Mouse (Mus musculus): ENCODE measurements around the gene Dbt. TPM values are rescaled to one million over a fixed set of nuclear protein-coding genes. Genes with fewer than 3 reads are reported as not detected.

The Dbt gene
- polyA plus RNA-seq, 2 experiments = 5.8 to 10.0 TPM

DNA sequence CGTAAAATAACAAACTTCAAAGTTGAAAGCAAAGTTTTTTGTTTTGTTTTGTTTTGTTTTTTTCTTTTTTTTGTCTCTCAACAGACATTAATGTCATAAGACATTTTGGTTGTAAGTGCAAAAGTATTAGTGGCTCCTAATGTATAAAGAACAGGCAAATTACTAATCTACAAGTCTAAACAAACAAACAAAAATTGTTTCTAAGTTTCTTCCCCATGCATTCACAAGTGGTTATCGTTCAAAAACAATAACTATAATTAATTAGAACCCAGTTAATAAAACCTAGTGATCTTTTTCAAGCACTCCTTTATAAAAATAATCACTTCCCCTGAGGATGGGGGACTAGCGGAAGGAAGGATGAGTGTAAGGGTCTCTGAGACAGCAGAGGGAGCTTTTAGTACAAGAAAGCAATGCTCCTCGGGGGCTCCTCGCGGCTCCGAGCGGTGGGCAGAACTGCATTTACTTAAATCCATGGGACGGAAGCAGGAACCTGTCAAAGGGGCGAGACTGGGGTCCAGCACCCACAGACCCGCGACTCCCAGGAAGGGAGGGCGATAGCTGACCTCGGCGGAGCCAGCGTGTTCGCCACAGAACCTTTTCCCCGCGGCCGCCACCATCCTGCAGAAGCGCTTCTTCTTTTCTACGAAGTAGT lies 81.3 kb downstream of the Dbt start:
- TF ChIP-seq CTCF (IDR thresholded peaks at IDR 0.05; ENCODE audit: low read depth) (no peak), EP300 (IDR thresholded peaks at IDR 0.05; ENCODE audit: low read depth) (no peak)
- no peak for DNase-seq (ENCODE audit: low read depth in 3 of 3, low spot score in 3 of 3)
- H3K4me2 ChIP-seq (ENCODE audit: low read depth) = peak overlapping the region; percentile 82
- H3K4me3 ChIP-seq (ENCODE audit: insufficient read depth in 1 of 2, low read depth in 2 of 2, low read length in 2 of 2) = peak overlapping the region; percentile 88 to 98
- peak overlapping the region; percentile 94 for H3K9ac ChIP-seq (replicated peaks)
- H3K27ac ChIP-seq = peak overlapping the region; percentile 58
- H3K36me3 ChIP-seq (replicated peaks; ENCODE audit: control insufficient read depth, insufficient read depth, low read depth) = peaks cover 14% of the 10 kb centered on the region
- WGBS (ENCODE audit: insufficient replicate concordance) = 2% methylated on average over 22 of the region's 22 CpGs
- H3K4me1 ChIP-seq (replicated peaks; ENCODE audit: control insufficient read depth in 2 of 2, insufficient read depth in 2 of 2, low read length in 1 of 2) = peaks cover 2 to 5% of the 10 kb centered on the region in 2 experiments; a peak in 3 of 4 replicates
- no peaks in the 10 kb centered on the region for H3K9me3 ChIP-seq (ENCODE audit: control insufficient read depth, low read length)
- peak; percentile 55 for ATAC-seq (ENCODE audit: insufficient read depth)
- no peaks in the 10 kb centered on the region for H3K27me3 ChIP-seq (ENCODE audit: control insufficient read depth, insufficient read depth, low read length)

GRCm38 (mm10) chr3:116594728-116595602 lies 82.1 kb downstream of the Dbt start, which contains the start of gene Sass6:
Gene Sass6, plus strand, starts transcription at chr3:116594982.
- Histone ChIP-seq H3K4me3 (ENCODE audit: insufficient read depth in 1 of 2, low read depth in 2 of 2, low read length in 2 of 2) (peak within 1 kb of the TSS; percentile 88 to 98), H3K36me3 (replicated peaks; ENCODE audit: control insufficient read depth, insufficient read depth, low read depth) (peaks cover 8% of the 10 kb centered on the region; the same call in 1 of the 2 replicates), H3K27me3 (ENCODE audit: control insufficient read depth, insufficient read depth, low read length) (no peaks in the 10 kb centered on the region), H3K4me1 (replicated peaks; ENCODE audit: control insufficient read depth in 2 of 2, insufficient read depth in 2 of 2, low read length in 1 of 2) (peaks cover 2 to 5% of the 10 kb centered on the region in 2 experiments; a peak in 3 of 4 replicates), H3K27ac (peak within 1 kb of the TSS; percentile 81), H3K4me2 (ENCODE audit: low read depth) (peak within 1 kb of the TSS; percentile 82), H3K9ac (replicated peaks) (peak within 1 kb of the TSS; percentile 94), H3K9me3 (ENCODE audit: control insufficient read depth, low read length) (no peaks in the 10 kb centered on the region)
- WGBS (ENCODE audit: insufficient replicate concordance) = under 1% methylated on average over 65 of the region's 65 CpGs
- DNase-seq (ENCODE audit: low read depth in 3 of 3, low spot score in 3 of 3) = peak; percentile 93 to 95 (median 94)
- TF ChIP-seq CTCF (IDR thresholded peaks at IDR 0.05; ENCODE audit: low read depth) (no peak), EP300 (IDR thresholded peaks at IDR 0.05; ENCODE audit: low read depth) (peak; percentile 52; the same call in 1 of the 2 replicates)
- ATAC-seq (ENCODE audit: insufficient read depth) = peak; percentile 94

DNA sequence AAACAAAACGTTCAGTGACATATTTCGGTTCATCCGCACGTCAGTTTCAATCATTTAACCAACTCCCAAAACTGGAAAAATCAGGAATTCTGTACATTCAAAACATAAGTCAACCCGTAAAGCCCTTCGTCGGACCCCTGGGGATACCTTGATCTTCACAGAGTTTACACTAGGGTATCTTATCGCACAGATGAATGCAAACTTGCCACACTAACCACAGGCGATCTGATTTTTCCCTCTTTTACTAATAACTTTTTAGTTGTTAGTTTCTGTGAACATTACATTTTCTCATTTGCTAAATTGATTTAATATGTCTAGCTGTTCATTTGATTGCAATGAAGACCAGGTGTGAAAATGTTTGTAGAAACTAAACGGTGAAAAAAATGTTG lies 82.7 kb downstream of the Dbt start:
- DNase-seq (ENCODE audit: low read depth in 3 of 3, low spot score in 3 of 3) = no peak
- peak overlapping the region; percentile 81 for H3K27ac ChIP-seq
- peak overlapping the region; percentile 74 for H3K4me2 ChIP-seq (ENCODE audit: low read depth)
- H3K36me3 ChIP-seq (replicated peaks; ENCODE audit: control insufficient read depth, insufficient read depth, low read depth) = peaks cover 2% of the 10 kb centered on the region; the same call in 1 of the 2 replicates
- H3K27me3 ChIP-seq (ENCODE audit: control insufficient read depth, insufficient read depth, low read length) = no peaks in the 10 kb centered on the region
- no peak for ATAC-seq (ENCODE audit: insufficient read depth)
- peak overlapping the region; percentile 88 to 98 for H3K4me3 ChIP-seq (ENCODE audit: insufficient read depth in 1 of 2, low read depth in 2 of 2, low read length in 2 of 2)
- no peak for TF ChIP-seq CTCF (IDR thresholded peaks at IDR 0.05; ENCODE audit: low read depth)
- TF ChIP-seq EP300 (IDR thresholded peaks at IDR 0.05; ENCODE audit: low read depth) = no peak
- H3K9ac ChIP-seq (replicated peaks) = peak overlapping the region; percentile 94
- WGBS (ENCODE audit: insufficient replicate concordance) = 5% methylated on average over 10 of the region's 10 CpGs
- peaks cover 2 to 5% of the 10 kb centered on the region in 2 experiments; a peak in 3 of 4 replicates for H3K4me1 ChIP-seq (replicated peaks; ENCODE audit: control insufficient read depth in 2 of 2, insufficient read depth in 2 of 2, low read length in 1 of 2)
- no peaks in the 10 kb centered on the region for H3K9me3 ChIP-seq (ENCODE audit: control insufficient read depth, low read length)

Other genes with a start within 250 kb of the Dbt start
- 0.90 and 1.3 TPM in 2 replicates for gene Cdc14a, start 89.0 kb upstream of the Dbt start, polyA plus RNA-seq (2012; rRNA removed)
- gene Cdc14a, start 89.0 kb upstream of the Dbt start, polyA plus RNA-seq (2014; fragmentation: Nextera tagmentation; extraction: Ambion mirVana) = 1.8 and 2.5 TPM in 2 replicates
- 11.4 and 18.6 TPM in 2 replicates for gene Rtca, start 4.9 kb upstream of the Dbt start, polyA plus RNA-seq (2012; rRNA removed)
- gene Rtca, start 4.9 kb upstream of the Dbt start, polyA plus RNA-seq (2014; fragmentation: Nextera tagmentation; extraction: Ambion mirVana) = 27.3 TPM in 2 replicates
- gene Lrrc39, start 49.9 kb downstream of the Dbt start, polyA plus RNA-seq (2012; rRNA removed) = 2.2 and 2.6 TPM in 2 replicates
- gene Lrrc39, start 49.9 kb downstream of the Dbt start, polyA plus RNA-seq (2014; fragmentation: Nextera tagmentation; extraction: Ambion mirVana) = 3.1 TPM in 2 replicates
- 4.7 and 7.7 TPM in 2 replicates for gene Sass6, start 81.9 kb downstream of the Dbt start, polyA plus RNA-seq (2012; rRNA removed)
- gene Sass6, start 81.9 kb downstream of the Dbt start, polyA plus RNA-seq (2014; fragmentation: Nextera tagmentation; extraction: Ambion mirVana) = 16.1 and 18.9 TPM in 2 replicates
- 3.7 and 7.3 TPM in 2 replicates for gene Trmt13, start 101.5 kb downstream of the Dbt start, polyA plus RNA-seq (2012; rRNA removed)
- gene Trmt13, start 101.5 kb downstream of the Dbt start, polyA plus RNA-seq (2014; fragmentation: Nextera tagmentation; extraction: Ambion mirVana) = 5.2 and 7.8 TPM in 2 replicates
- gene Mfsd14a, start 149.6 kb downstream of the Dbt start, polyA plus RNA-seq (2012; rRNA removed) = 12.3 and 15.5 TPM in 2 replicates
- gene Mfsd14a, start 149.6 kb downstream of the Dbt start, polyA plus RNA-seq (2014; fragmentation: Nextera tagmentation; extraction: Ambion mirVana) = 33.0 and 35.1 TPM in 2 replicates
- not detected in 2 replicates for gene Gm43191, start 168.2 kb downstream of the Dbt start, polyA plus RNA-seq (2012; rRNA removed)
- not detected in 2 replicates for gene Gm43191, start 168.2 kb downstream of the Dbt start, polyA plus RNA-seq (2014; fragmentation: Nextera tagmentation; extraction: Ambion mirVana)
- gene Slc35a3, start 199.8 kb downstream of the Dbt start, polyA plus RNA-seq (2012; rRNA removed) = 6.1 and 7.6 TPM in 2 replicates
- gene Slc35a3, start 199.8 kb downstream of the Dbt start, polyA plus RNA-seq (2014; fragmentation: Nextera tagmentation; extraction: Ambion mirVana) = 6.0 and 6.5 TPM in 2 replicates

All from liver, embryonic 14.5 days (tissue).